Mouse (Mus musculus) hindbrain, postnatal 0 days (tissue): ENCODE data around the gene Ifitm10. TPM values are rescaled to one million over a fixed set of nuclear protein-coding genes. Genes with fewer than 3 reads are reported as not detected.
"Not testable (repeated sequence)": the region's sequence is repeated elsewhere in the genome, so short reads cannot be mapped to it uniquely, and the experiment has no call there.

Experiments used
- ATAC-seq: fragments of 200-750 bp; cut with Nextera tagmentation; 2 replicates; pipeline ENCODE4 v1.8.0; 2017; ENCODE audit warnings: mild to moderate bottlenecking, moderate TSS enrichment, moderate library complexity
- DNase-seq: peaks from one replicate; pipeline ENCODE4 v3.0.0-alpha.2; 2015; ENCODE audit warnings: low spot score
- H3K27ac ChIP-seq: fragments of 300-500 bp; sonication (generic); 2 replicates; pipeline ENCODE4 v1.5.1; 2014; ENCODE audit warnings: mild to moderate bottlenecking
- H3K27me3 ChIP-seq: fragments of 300-500 bp; sonication (generic); 2 replicates; pipeline ENCODE4 v1.6.1; 2014; ENCODE audit warnings: low read length, mixed read lengths; ENCODE audit not compliant: insufficient read depth
- H3K36me3 ChIP-seq: fragments of 300-500 bp; sonication (generic); 2 replicates; pipeline ENCODE4 v1.6.1; 2014; ENCODE audit warnings: low read length, mixed read lengths; ENCODE audit not compliant: insufficient read depth
- H3K4me1 ChIP-seq: fragments of 300-500 bp; sonication (generic); 2 replicates; pipeline ENCODE4 v1.6.1; 2014; ENCODE audit warnings: antibody characterized with exemption, low read length, mixed read lengths; ENCODE audit not compliant: insufficient read depth
- H3K4me2 ChIP-seq: fragments of 300-500 bp; sonication (generic); 2 replicates; pipeline ENCODE4 v1.6.1; 2014; ENCODE audit warnings: low read depth, mild to moderate bottlenecking, low read length, moderate library complexity, mixed read lengths
- H3K4me3 ChIP-seq: fragments of 300-500 bp; sonication (generic); 2 replicates; pipeline ENCODE4 v1.5.1; 2014; ENCODE audit warnings: low read length
- H3K9ac ChIP-seq: fragments of 300-500 bp; sonication (generic); replicated peaks from 2 replicates; pipeline ENCODE4 v1.6.1; 2014; ENCODE audit warnings: mild to moderate bottlenecking, low read length, moderate library complexity, mixed read lengths
- H3K9me3 ChIP-seq: fragments of 300-500 bp; sonication (generic); 2 replicates; pipeline ENCODE4 v1.6.1; 2016; ENCODE audit warnings: low read length, mixed read lengths
- CTCF ChIP-seq: IDR thresholded peaks from 2 replicates; pipeline ENCODE4 v1.5.1; 2016; ENCODE audit warnings: antibody characterized with exemption, control low read depth, low read depth
- WGBS: fragments of 180-500 bp; shearing (Covaris S2); extraction: QIAGEN DNeasy Blood & Tissue Kit; methylation state at CpG from one replicate; pipeline ENCODE4 v1.1.7; 2014; 5-methylcytosine and 5-hydroxymethylcytosine counted together
- polyA plus RNA-seq: library from polyadenylated mRNA; unstranded; fragments of >200 nt; fragmentation: Nextera tagmentation; extraction: Ambion mirVana; gene quantifications from 2 replicates; pipeline ENCODE4 v1.2.1, GENCODE M21; 2015
- total RNA-seq: library from RNA; depleted of rRNA; stranded (reverse); fragments of >200 nt; gene quantifications from 2 replicates; pipeline ENCODE4 v1.2.3, GENCODE M21; 2014

The Ifitm10 gene
- total and polyA plus RNA-seq, 2 experiments from 2014 or later, result 19.9 to 25.4 TPM

- Histone ChIP-seq H3K27me3 (no peaks in the 10 kb centered on the region), H3K27ac (no peak overlapping the region), H3K4me1 (no peaks in the 10 kb centered on the region), H3K4me3 (no peak overlapping the region), H3K9ac (no peak overlapping the region), H3K36me3 (no peaks in the 10 kb centered on the region), H3K9me3 (no peaks in the 10 kb centered on the region), H3K4me2 (no peak overlapping the region)
- TF ChIP-seq CTCF, result no peak
- WGBS, result 66% methylated on average over 9 of the region's 9 CpGs
- no peak for DNase-seq
- ATAC-seq, result no peak
Observed at GRCm38 (mm10) chr7:142326714-142327445, 46.7 kb downstream of the Ifitm10 start.

GRCm38 (mm10) chr7:142323396-142324117 is 50.0 kb downstream of the Ifitm10 start:
- TF ChIP-seq CTCF, result no peak
- no peak for DNase-seq
- Histone ChIP-seq H3K4me3 (no peak overlapping the region), H3K4me1 (0 out of 2 replicates have a peak, but pooled peaks cover 4% of the 10 kb centered on the region), H3K4me2 (no peak overlapping the region), H3K27ac (no peak overlapping the region), H3K9me3 (no peaks in the 10 kb centered on the region), H3K36me3 (no peaks in the 10 kb centered on the region), H3K27me3 (no peaks in the 10 kb centered on the region), H3K9ac (no peak overlapping the region)
- no peak for ATAC-seq
- 81% methylated on average over 12 of the region's 12 CpGs for WGBS

GRCm38 (mm10) chr7:142322641-142323040 is 50.9 kb downstream of the Ifitm10 start:
- Histone ChIP-seq H3K4me2 (no peak overlapping the region), H3K4me3 (no peak overlapping the region), H3K4me1 (0 out of 2 replicates have a peak, but pooled peaks cover 4% of the 10 kb centered on the region), H3K27me3 (no peaks in the 10 kb centered on the region), H3K36me3 (no peaks in the 10 kb centered on the region), H3K27ac (no peak overlapping the region), H3K9me3 (no peaks in the 10 kb centered on the region), H3K9ac (no peak overlapping the region)
- ATAC-seq (no peak), DNase-seq (no peak)
- TF ChIP-seq CTCF, result no peak
- 91% methylated on average over 6 of the region's 6 CpGs for WGBS

- not testable (repeated sequence) for H3K36me3 ChIP-seq, H3K9ac ChIP-seq, H3K4me1 ChIP-seq, DNase-seq, ATAC-seq, H3K9me3 ChIP-seq, H3K27ac ChIP-seq, H3K4me3 ChIP-seq, H3K4me2 ChIP-seq, H3K27me3 ChIP-seq
- 41% methylated on average over 3 of the region's 10 CpGs for WGBS
Observed at GRCm38 (mm10) chr7:142321637-142322306, 51.8 kb downstream of the Ifitm10 start.

GRCm38 (mm10) chr7:142320906-142321305 is 52.6 kb downstream of the Ifitm10 start:
- DNase-seq, result no peak
- Histone ChIP-seq H3K27me3 (no peaks in the 10 kb centered on the region), H3K9ac (no peak overlapping the region), H3K4me3 (no peak overlapping the region), H3K9me3 (no peaks in the 10 kb centered on the region), H3K36me3 (no peaks in the 10 kb centered on the region), H3K4me2 (no peak overlapping the region), H3K27ac (0 out of 2 replicates have a peak overlapping the region, but pooled peaks have one; percentile 15), H3K4me1 (0 out of 2 replicates have a peak, but pooled peaks cover 4% of the 10 kb centered on the region)
- peak; percentile 25; the same call in 1 of the 2 replicates for ATAC-seq
- 0 out of 2 replicates have a peak, but pooled peaks have one; percentile 5 for TF ChIP-seq CTCF
- WGBS, result 42% methylated on average over 2 of the region's 2 CpGs

GRCm38 (mm10) chr7:142319124-142319523 is 54.4 kb downstream of the Ifitm10 start:
- Histone ChIP-seq H3K36me3 (no peaks in the 10 kb centered on the region), H3K9ac (no peak overlapping the region), H3K27ac (no peak overlapping the region), H3K4me3 (no peak overlapping the region), H3K4me2 (no peak overlapping the region), H3K27me3 (no peaks in the 10 kb centered on the region), H3K4me1 (0 out of 2 replicates have a peak, but pooled peaks cover 4% of the 10 kb centered on the region), H3K9me3 (no peaks in the 10 kb centered on the region)
- TF ChIP-seq CTCF, result no peak
- peak; percentile 43 for DNase-seq
- WGBS, result 56% methylated on average over 11 of the region's 11 CpGs
- no peak for ATAC-seq
